Mouse (Mus musculus) spleen, adult 2 months (tissue): Measurements from ENCODE around the gene Naalad2.
"Not testable (repeated sequence)": the region's sequence is repeated elsewhere in the genome, so short reads cannot be mapped to it uniquely, and the experiment has no call there.

ENCODE experiments used
- CTCF ChIP-seq: fragments of 200-500 bp; IDR thresholded peaks from 2 replicates; pipeline ENCODE4 v1.5.1; 2011; ENCODE audit warnings: mild to moderate bottlenecking, inconsistent platforms; ENCODE audit not compliant: insufficient read depth, insufficient read length, insufficient replicate concordance; ENCODE audit errors: extremely low read depth
- POLR2A ChIP-seq: fragments of 200-500 bp; IDR thresholded peaks from 2 replicates; pipeline ENCODE4 v1.6.1; 2011; ENCODE audit warnings: low read depth, low read length, inconsistent platforms

DNA sequence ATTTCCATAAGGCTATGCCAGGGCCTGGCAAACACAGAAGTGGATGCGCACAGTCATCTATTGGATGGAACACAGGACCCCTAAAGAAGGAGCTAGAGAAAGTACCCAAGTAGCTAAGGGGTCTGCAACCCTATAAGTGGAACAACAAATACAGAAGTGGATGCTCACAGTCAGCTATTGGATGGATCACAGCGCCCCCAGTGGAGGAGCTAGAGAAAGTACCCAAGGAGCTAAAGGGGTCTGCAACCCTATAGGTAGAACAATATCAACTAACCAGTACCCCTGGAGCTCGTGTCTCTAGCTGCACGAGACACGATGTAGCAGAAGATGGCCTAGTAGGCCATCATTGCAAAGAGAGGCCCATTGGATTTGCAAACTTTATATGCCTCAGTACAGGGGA lies 124.1 kb downstream of the Naalad2 start:
- TF ChIP-seq CTCF, POLR2A: not testable (repeated sequence)
